Mouse (Mus musculus): Measurements from ENCODE around the gene Etv5. TPM values are rescaled to one million over a fixed set of nuclear protein-coding genes. Genes with fewer than 3 reads are reported as not detected.

Gene Etv5
- polyA plus RNA-seq (2014; fragmentation: Illumina TruSeq; extraction: RNeasy Lipid Tissue Mini Kit (QIAGEN cat#74804); ENCODE audit: low read depth, low replicate concordance) = 8.7 TPM

DNA sequence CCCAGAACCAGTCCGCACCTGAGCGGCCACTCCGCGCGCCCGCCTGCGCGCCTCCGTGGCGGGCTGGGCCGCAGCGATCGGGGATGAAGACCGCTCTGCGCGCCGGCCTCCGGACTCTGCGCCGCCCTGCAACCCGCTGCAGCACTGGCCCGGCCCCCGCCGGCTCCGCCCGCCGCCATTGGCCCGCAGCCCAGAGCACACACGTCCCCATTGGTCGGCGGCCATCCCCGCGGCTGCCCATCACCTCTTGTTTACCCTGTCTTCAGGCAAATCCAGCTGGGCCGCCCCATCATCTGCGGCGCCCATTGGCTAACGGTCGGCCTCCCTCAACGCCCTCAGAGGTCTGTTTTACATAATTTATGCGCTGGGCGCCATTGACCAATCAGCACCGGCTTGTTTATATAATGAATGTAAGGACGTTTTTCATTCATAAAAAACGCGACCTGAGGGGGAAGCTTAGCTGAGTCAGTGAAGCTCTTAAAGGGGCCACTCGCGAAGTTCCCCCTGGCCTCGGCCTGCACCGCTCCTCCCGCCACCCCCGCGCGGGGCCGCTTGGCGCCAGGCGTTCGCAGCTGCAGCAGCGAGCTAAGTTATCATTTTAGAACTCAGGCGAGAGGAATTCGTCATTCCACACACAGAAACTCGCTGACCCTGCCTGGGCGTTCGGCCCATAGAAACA is at the start of gene Etv5:
Etv5 (minus strand) TSS at position 221 of the 679 bp plus-strand sequence.

Other genes starting within 250 kb of the Etv5 start
- 135 TPM for gene Tra2b, start 173.7 kb downstream of the Etv5 start, polyA plus RNA-seq (2014; fragmentation: Illumina TruSeq; extraction: RNeasy Lipid Tissue Mini Kit (QIAGEN cat#74804); ENCODE audit: low read depth, low replicate concordance)
- 1.2 TPM for gene Dgkg, start 217.5 kb upstream of the Etv5 start, polyA plus RNA-seq (2014; fragmentation: Illumina TruSeq; extraction: RNeasy Lipid Tissue Mini Kit (QIAGEN cat#74804); ENCODE audit: low read depth, low replicate concordance)

Data from kidney, adult 10 weeks (tissue).